Mouse (Mus musculus) neural tube, embryonic 14.5 days (tissue): ENCODE data around the gene Mospd3. TPM values are rescaled to one million over a fixed set of nuclear protein-coding genes. Genes with fewer than 3 reads are reported as not detected.

ENCODE experiments used
- ATAC-seq: fragments of 200-750 bp; cut with Nextera tagmentation; 2 replicates; pipeline ENCODE4 v1.8.0; 2017; ENCODE audit warnings: low read depth, mild to moderate bottlenecking, moderate TSS enrichment, moderate library complexity
- H3K27ac ChIP-seq: fragments of 300-500 bp; sonication (generic); 2 replicates; pipeline ENCODE4 v1.5.1; 2014; ENCODE audit warnings: low read depth, mild to moderate bottlenecking, control low read depth, low read length, moderate library complexity, mixed read lengths
- H3K27me3 ChIP-seq: fragments of 300-500 bp; sonication (generic); 2 replicates; pipeline ENCODE4 v1.6.1; 2014; ENCODE audit warnings: low read length; ENCODE audit not compliant: control insufficient read depth, insufficient read depth
- H3K36me3 ChIP-seq: fragments of 300-500 bp; sonication (generic); 2 replicates; pipeline ENCODE4 v1.6.1; 2014; ENCODE audit warnings: low read length, mixed read lengths; ENCODE audit not compliant: control insufficient read depth, insufficient read depth
- H3K4me1 ChIP-seq: fragments of 300-500 bp; sonication (generic); 2 replicates; pipeline ENCODE4 v1.6.1; 2014; ENCODE audit warnings: low read length; ENCODE audit not compliant: control insufficient read depth, insufficient read depth
- H3K4me2 ChIP-seq: fragments of 300-500 bp; sonication (generic); 2 replicates; pipeline ENCODE4 v1.6.1; 2014; ENCODE audit warnings: mild to moderate bottlenecking, low read depth, low read length, control low read depth
- H3K4me3 ChIP-seq: fragments of 300-500 bp; sonication (generic); 2 replicates; pipeline ENCODE4 v1.5.1; 2014; ENCODE audit warnings: low read depth, low read length, control low read depth, mixed read lengths
- H3K9ac ChIP-seq: fragments of 300-500 bp; sonication (generic); replicated peaks from 2 replicates; pipeline ENCODE4 v1.6.1; 2014; ENCODE audit warnings: low read depth, mild to moderate bottlenecking, control low read depth, low read length, mixed read lengths
- H3K9me3 ChIP-seq: fragments of 300-500 bp; sonication (generic); 2 replicates; pipeline ENCODE4 v1.6.1; 2016; ENCODE audit warnings: low read length; ENCODE audit not compliant: control insufficient read depth
- WGBS: fragments of 180-500 bp; shearing (Covaris S2); extraction: QIAGEN DNeasy Blood & Tissue Kit; methylation state at CpG from one replicate; pipeline ENCODE4 v1.1.7; 2014; 5-methylcytosine and 5-hydroxymethylcytosine counted together
- polyA plus RNA-seq: library from polyadenylated mRNA; unstranded; fragments of >200 nt; fragmentation: Nextera tagmentation; extraction: Ambion mirVana; gene quantifications from 2 replicates; pipeline ENCODE4 v1.2.1, GENCODE M21; 2014

Gene Mospd3
- polyA plus RNA-seq, 1 experiment from 2014 or later: 90.7 TPM

DNA sequence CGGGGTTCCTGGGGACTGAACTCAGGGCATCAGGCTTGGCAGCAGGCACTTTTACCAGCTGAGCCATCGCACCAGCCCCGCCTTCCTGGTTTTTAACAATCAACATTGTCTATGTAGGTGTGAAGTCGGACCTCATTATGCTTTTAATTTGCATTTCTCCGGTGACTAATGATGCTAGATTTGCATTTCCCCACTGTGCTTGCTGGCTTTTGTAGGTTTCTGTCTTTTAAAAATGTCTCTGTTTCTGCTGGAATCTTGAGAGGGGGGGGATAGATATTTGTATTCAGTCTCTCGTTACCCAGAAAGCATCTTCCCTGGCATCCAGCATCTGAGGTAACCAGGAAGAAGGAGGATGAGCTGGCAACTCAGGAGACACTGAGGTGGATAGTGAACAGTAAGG is 39.3 kb downstream of the Mospd3 start:
- H3K4me1 ChIP-seq: no peaks in the 10 kb centered on the region
- 57% methylated on average over 6 of the region's 6 CpGs for WGBS
- H3K9me3 ChIP-seq: no peaks in the 10 kb centered on the region
- no peaks in the 10 kb centered on the region for H3K36me3 ChIP-seq
- no peak overlapping the region for H3K9ac ChIP-seq
- H3K4me3 ChIP-seq: no peak overlapping the region
- ATAC-seq: no peak
- H3K27ac ChIP-seq: no peak overlapping the region
- H3K27me3 ChIP-seq: no peaks in the 10 kb centered on the region
- H3K4me2 ChIP-seq: no peak overlapping the region

GRCm38 (mm10) chr5:137553898-137554297 is 47.0 kb downstream of the Mospd3 start:
- H3K4me1 ChIP-seq: peaks cover 10% of the 10 kb centered on the region; the same call in 1 of the 2 replicates
- H3K36me3 ChIP-seq: no peaks in the 10 kb centered on the region
- H3K9me3 ChIP-seq: no peaks in the 10 kb centered on the region
- H3K4me2 ChIP-seq: peak overlapping the region; percentile 50
- ATAC-seq: peak; percentile 56; the same call in 1 of the 2 replicates
- 41% methylated on average over 11 of the region's 11 CpGs for WGBS
- peak overlapping the region; percentile 43 for H3K4me3 ChIP-seq
- H3K27me3 ChIP-seq: no peaks in the 10 kb centered on the region
- peak overlapping the region; percentile 56 for H3K9ac ChIP-seq
- no peak overlapping the region; the same call in 1 of the 2 replicates for H3K27ac ChIP-seq

GRCm38 (mm10) chr5:137553411-137553837 is 47.4 kb downstream of the Mospd3 start, which contains the start of gene Actl6b:
Actl6b (plus strand) TSS chr5:137553517.
- 1% methylated on average over 33 of the region's 37 CpGs for WGBS
- Histone ChIP-seq H3K4me1 (peaks cover 10% of the 10 kb centered on the region; the same call in 1 of the 2 replicates), H3K4me3 (peak within 1 kb of the TSS; percentile 43), H3K9ac (peak within 1 kb of the TSS; percentile 56), H3K27me3 (no peaks in the 10 kb centered on the region), H3K27ac (peak within 1 kb of the TSS; percentile 76), H3K4me2 (peak within 1 kb of the TSS; percentile 50), H3K36me3 (no peaks in the 10 kb centered on the region), H3K9me3 (no peaks in the 10 kb centered on the region)
- ATAC-seq: peak; percentile 96

- H3K27me3 ChIP-seq: no peaks in the 10 kb centered on the region
- ATAC-seq: peak; percentile 19; the same call in 1 of the 2 replicates
Observed at GRCm38 (mm10) chr5:137553000-137553399, 47.9 kb downstream of the Mospd3 start.

GRCm38 (mm10) chr5:137551119-137551518 is 49.7 kb downstream of the Mospd3 start:
- H3K4me3 ChIP-seq: no peak overlapping the region
- no peak overlapping the region for H3K4me2 ChIP-seq
- ATAC-seq: no peak
- H3K9ac ChIP-seq: no peak overlapping the region
- H3K36me3 ChIP-seq: no peaks in the 10 kb centered on the region
- no peak overlapping the region for H3K27ac ChIP-seq
- 80% methylated on average over 5 of the region's 5 CpGs for WGBS
- peaks cover 10% of the 10 kb centered on the region; the same call in 1 of the 2 replicates for H3K4me1 ChIP-seq
- H3K9me3 ChIP-seq: no peaks in the 10 kb centered on the region
- H3K27me3 ChIP-seq: no peaks in the 10 kb centered on the region

More at GRCm38 (mm10) chr5:137553000-137553399, 47.9 kb downstream of the Mospd3 start:
- peaks cover 10% of the 10 kb centered on the region; the same call in 1 of the 2 replicates for H3K4me1 ChIP-seq
- H3K9ac ChIP-seq: peak overlapping the region; percentile 56
- no peaks in the 10 kb centered on the region for H3K36me3 ChIP-seq
- WGBS: 23% methylated on average over 6 of the region's 6 CpGs
- no peaks in the 10 kb centered on the region for H3K9me3 ChIP-seq
- peak overlapping the region; percentile 50 for H3K4me2 ChIP-seq
- peak overlapping the region; percentile 43 for H3K4me3 ChIP-seq
- H3K27ac ChIP-seq: peak overlapping the region; percentile 76

GRCm38 (mm10) chr5:137549840-137550239 is 51.0 kb downstream of the Mospd3 start:
- WGBS: 79% methylated on average over 2 of the region's 2 CpGs
- Histone ChIP-seq H3K4me3 (no peak overlapping the region), H3K9ac (no peak overlapping the region), H3K27ac (no peak overlapping the region), H3K4me1 (peaks cover 9% of the 10 kb centered on the region; the same call in 1 of the 2 replicates), H3K36me3 (no peaks in the 10 kb centered on the region), H3K27me3 (no peaks in the 10 kb centered on the region), H3K4me2 (no peak overlapping the region), H3K9me3 (no peaks in the 10 kb centered on the region)
- no peak for ATAC-seq

Other genes with a start within 250 kb of the Mospd3 start
- gene Zan, start 124.0 kb downstream of the Mospd3 start, polyA plus RNA-seq: 0.08 TPM in 2 replicates
- gene Pop7, start 98.5 kb downstream of the Mospd3 start, polyA plus RNA-seq: 82.9 and 98.3 TPM in 2 replicates
- gene Gigyf1, start 82.5 kb downstream of the Mospd3 start, polyA plus RNA-seq: 16.3 and 21.2 TPM in 2 replicates
- gene Epo, start 67.8 kb downstream of the Mospd3 start, polyA plus RNA-seq: not detected in 2 replicates
- gene Gnb2, start 67.5 kb downstream of the Mospd3 start, polyA plus RNA-seq: 553 and 557 TPM in 2 replicates
- 206 and 236 TPM in 2 replicates for gene Actl6b, start 47.5 kb downstream of the Mospd3 start, polyA plus RNA-seq
- gene Tfr2, start 31.2 kb downstream of the Mospd3 start, polyA plus RNA-seq: 4.9 and 5.8 TPM in 2 replicates
- gene Pcolce, start 12.7 kb upstream of the Mospd3 start, polyA plus RNA-seq: 2.4 and 59.1 TPM in 2 replicates
- 0.19 TPM in 1 of 2 replicates, not detected in the other for gene Fbxo24, start 27.9 kb upstream of the Mospd3 start, polyA plus RNA-seq
- 16.0 and 18.4 TPM in 2 replicates for gene Lrch4, start 28.1 kb upstream of the Mospd3 start, polyA plus RNA-seq
- gene Gm20605, start 28.1 kb upstream of the Mospd3 start, polyA plus RNA-seq: 6.5 and 7.9 TPM in 2 replicates
- gene Sap25, start 40.3 kb upstream of the Mospd3 start, polyA plus RNA-seq: 5.7 and 5.9 TPM in 2 replicates
- 0.31 TPM in 1 of 2 replicates, not detected in the other for gene Irs3, start 44.7 kb upstream of the Mospd3 start, polyA plus RNA-seq
- 11.3 and 12.9 TPM in 2 replicates for gene Agfg2, start 83.7 kb upstream of the Mospd3 start, polyA plus RNA-seq
- 13.6 and 22.3 TPM in 2 replicates for gene Nyap1, start 140.5 kb upstream of the Mospd3 start, polyA plus RNA-seq
- 80.1 and 85.1 TPM in 2 replicates for gene Tsc22d4, start 144.7 kb upstream of the Mospd3 start, polyA plus RNA-seq
- gene Ppp1r35, start 177.8 kb upstream of the Mospd3 start, polyA plus RNA-seq: 37.8 and 43.7 TPM in 2 replicates
- 13.1 and 17.0 TPM in 2 replicates for gene Mepce, start 186.6 kb upstream of the Mospd3 start, polyA plus RNA-seq
- 11.2 and 13.9 TPM in 2 replicates for gene Zcwpw1, start 186.7 kb upstream of the Mospd3 start, polyA plus RNA-seq
- gene Pilra, start 235.2 kb upstream of the Mospd3 start, polyA plus RNA-seq: not detected in 2 replicates